Mouse (Mus musculus) fat pad, adult 2 months (tissue): ENCODE data around the gene Glt28d2.

Experiments used
- DNase-seq: peaks from one replicate; pipeline ENCODE4 v3.0.0-alpha.2; 2011; ENCODE audit warnings: low read depth, low spot score; ENCODE audit errors: extremely low read depth

Gene Glt28d2

GRCm38 (mm10) chr3:85829047-85829446, 58.3 kb downstream of the Glt28d2 start:
- DNase-seq, result no peak

- DNase-seq, result no peak
These were observed 59.5 kb downstream of the Glt28d2 start for GRCm38 (mm10) chr3:85827815-85828214.

GRCm38 (mm10) chr3:85827283-85827682, 60.0 kb downstream of the Glt28d2 start:
- no peak for DNase-seq

- no peak for DNase-seq
These were observed 66.3 kb downstream of the Glt28d2 start for GRCm38 (mm10) chr3:85820839-85821548.
